Mouse (Mus musculus) forebrain, embryonic 16.5 days (tissue): Measurements from ENCODE around the gene Rasip1. TPM values are rescaled to one million over a fixed set of nuclear protein-coding genes. Genes with fewer than 3 reads are reported as not detected.

ENCODE experiments used
- ATAC-seq: fragments of 200-750 bp; cut with Nextera tagmentation; 2 replicates; pipeline ENCODE4 v1.8.0; 2017; ENCODE audit warnings: mild to moderate bottlenecking, moderate library complexity
- H3K27ac ChIP-seq: fragments of 300-500 bp; sonication (generic); 2 replicates; pipeline ENCODE4 v1.5.1; 2014; ENCODE audit warnings: low read length, control low read depth
- H3K27me3 ChIP-seq: fragments of 300-500 bp; sonication (generic); replicated peaks from 2 replicates; pipeline ENCODE4 v1.6.1; 2014; ENCODE audit warnings: low read length; ENCODE audit not compliant: control insufficient read depth, insufficient read depth
- H3K36me3 ChIP-seq: fragments of 300-500 bp; sonication (generic); 2 replicates; pipeline ENCODE4 v1.6.1; 2014; ENCODE audit not compliant: control insufficient read depth, insufficient read depth
- H3K4me1 ChIP-seq: fragments of 300-500 bp; sonication (generic); replicated peaks from 2 replicates; pipeline ENCODE4 v1.6.1; 2014; ENCODE audit warnings: low read length; ENCODE audit not compliant: control insufficient read depth, insufficient read depth
- H3K4me2 ChIP-seq: fragments of 300-500 bp; sonication (generic); 2 replicates; pipeline ENCODE4 v1.6.1; 2014; ENCODE audit warnings: mild to moderate bottlenecking, low read length, control low read depth
- H3K4me3 ChIP-seq: fragments of 300-500 bp; sonication (generic); replicated peaks from 2 replicates; pipeline ENCODE4 v1.5.1; 2014; ENCODE audit warnings: mild to moderate bottlenecking, low read length, control low read depth
- H3K9ac ChIP-seq: fragments of 300-500 bp; sonication (generic); replicated peaks from 2 replicates; pipeline ENCODE4 v1.6.1; 2014; ENCODE audit warnings: low read depth, low read length, control low read depth
- H3K9me3 ChIP-seq: fragments of 300-500 bp; sonication (generic); 2 replicates; pipeline ENCODE4 v1.6.1; 2016; ENCODE audit warnings: low read length; ENCODE audit not compliant: control insufficient read depth
- WGBS: fragments of 180-500 bp; shearing (Covaris S2); extraction: QIAGEN DNeasy Blood & Tissue Kit; methylation state at CpG from one replicate; pipeline ENCODE4 v1.1.7; 2014; 5-methylcytosine and 5-hydroxymethylcytosine counted together
- polyA plus RNA-seq: library from polyadenylated mRNA; unstranded; fragments of >200 nt; fragmentation: Nextera tagmentation; extraction: Ambion mirVana; gene quantifications from 2 replicates; pipeline ENCODE4 v1.2.1, GENCODE M21; 2015

Rasip1 gene
- polyA plus RNA-seq, 1 experiment from 2014 or later: 15.1 TPM

- WGBS: 85% methylated on average over 1 of the region's 1 CpGs
These were observed 31.2 kb upstream of the Rasip1 start for GRCm38 (mm10) chr7:45596107-45596506.

GRCm38 (mm10) chr7:45597013-45597412 lies 30.3 kb upstream of the Rasip1 start:
- no peaks in the 10 kb centered on the region for H3K9me3 ChIP-seq
- no peak overlapping the region for H3K27ac ChIP-seq
- no peaks in the 10 kb centered on the region for H3K27me3 ChIP-seq
- ATAC-seq: no peak
- no peak overlapping the region for H3K9ac ChIP-seq
- WGBS: 87% methylated on average over 5 of the region's 5 CpGs
- no peak overlapping the region for H3K4me3 ChIP-seq
- H3K4me2 ChIP-seq: no peak overlapping the region
- H3K4me1 ChIP-seq: no peaks in the 10 kb centered on the region
- no peaks in the 10 kb centered on the region for H3K36me3 ChIP-seq

More at GRCm38 (mm10) chr7:45596107-45596506, 31.2 kb upstream of the Rasip1 start:
- Histone ChIP-seq H3K27ac (no peak overlapping the region), H3K4me3 (no peak overlapping the region), H3K4me1 (no peaks in the 10 kb centered on the region), H3K9ac (no peak overlapping the region), H3K36me3 (no peaks in the 10 kb centered on the region), H3K27me3 (no peaks in the 10 kb centered on the region), H3K4me2 (no peak overlapping the region), H3K9me3 (no peaks in the 10 kb centered on the region)
- ATAC-seq: no peak

- WGBS: 90% methylated on average over 6 of the region's 6 CpGs
- no peaks in the 10 kb centered on the region for H3K4me1 ChIP-seq
- no peak overlapping the region for H3K4me2 ChIP-seq
- no peak overlapping the region for H3K27ac ChIP-seq
- no peak overlapping the region for H3K9ac ChIP-seq
- ATAC-seq: no peak
- no peaks in the 10 kb centered on the region for H3K9me3 ChIP-seq
- H3K4me3 ChIP-seq: no peak overlapping the region
- no peaks in the 10 kb centered on the region for H3K27me3 ChIP-seq
- H3K36me3 ChIP-seq: no peaks in the 10 kb centered on the region
These were observed 29.8 kb upstream of the Rasip1 start for GRCm38 (mm10) chr7:45597527-45597926.

DNA sequence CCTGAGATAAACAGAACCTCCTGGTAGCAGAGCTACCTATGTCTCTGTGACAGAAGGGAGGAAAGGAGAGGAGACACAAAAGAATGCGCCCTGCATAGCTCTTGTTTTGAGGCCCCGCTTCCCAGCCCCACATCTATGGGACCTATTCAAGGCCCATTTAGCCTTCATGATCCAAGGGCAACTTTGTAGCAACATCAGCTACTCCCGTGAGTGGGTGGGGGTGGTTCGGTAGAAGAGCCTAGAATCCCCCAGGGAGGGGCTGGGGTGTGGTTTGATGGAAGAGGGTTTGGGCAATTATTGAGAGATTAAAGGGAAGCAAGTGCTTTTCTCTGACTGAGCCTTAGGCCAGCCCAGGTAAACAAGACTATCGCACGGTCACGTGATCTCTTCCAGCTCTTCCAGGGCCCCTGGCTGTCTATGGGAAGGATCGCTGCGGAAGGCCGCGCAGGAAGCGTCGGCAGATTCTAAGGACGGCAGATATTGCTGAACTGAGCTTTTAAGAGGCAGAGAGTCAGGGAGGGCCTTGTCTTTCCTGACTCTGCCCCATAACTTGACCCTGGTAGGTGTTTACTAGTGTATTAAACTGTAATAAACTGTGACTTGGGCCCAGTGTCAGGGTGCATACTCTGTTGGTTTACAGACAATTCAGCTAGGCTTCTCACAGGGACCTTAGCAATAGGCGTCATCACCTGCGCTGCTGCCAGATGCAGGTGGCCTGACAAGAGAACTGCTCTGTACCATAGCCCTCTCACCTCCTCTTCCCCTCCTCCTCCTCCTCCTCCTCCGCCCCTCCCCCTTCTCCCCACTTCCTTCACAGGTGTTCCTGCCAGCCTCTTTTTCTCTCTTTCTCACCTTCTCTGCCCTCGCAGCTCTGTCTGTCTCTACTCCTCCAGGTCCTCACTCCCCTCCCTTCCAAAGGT lies 28.1 kb upstream of the Rasip1 start:
- H3K36me3 ChIP-seq: no peaks in the 10 kb centered on the region
- H3K4me1 ChIP-seq: no peaks in the 10 kb centered on the region
- no peak overlapping the region for H3K4me3 ChIP-seq
- H3K9me3 ChIP-seq: no peaks in the 10 kb centered on the region
- H3K4me2 ChIP-seq: no peak overlapping the region
- H3K27me3 ChIP-seq: no peaks in the 10 kb centered on the region
- no peak for ATAC-seq
- H3K9ac ChIP-seq: no peak overlapping the region
- 57% methylated on average over 18 of the region's 18 CpGs for WGBS
- H3K27ac ChIP-seq: no peak overlapping the region

DNA sequence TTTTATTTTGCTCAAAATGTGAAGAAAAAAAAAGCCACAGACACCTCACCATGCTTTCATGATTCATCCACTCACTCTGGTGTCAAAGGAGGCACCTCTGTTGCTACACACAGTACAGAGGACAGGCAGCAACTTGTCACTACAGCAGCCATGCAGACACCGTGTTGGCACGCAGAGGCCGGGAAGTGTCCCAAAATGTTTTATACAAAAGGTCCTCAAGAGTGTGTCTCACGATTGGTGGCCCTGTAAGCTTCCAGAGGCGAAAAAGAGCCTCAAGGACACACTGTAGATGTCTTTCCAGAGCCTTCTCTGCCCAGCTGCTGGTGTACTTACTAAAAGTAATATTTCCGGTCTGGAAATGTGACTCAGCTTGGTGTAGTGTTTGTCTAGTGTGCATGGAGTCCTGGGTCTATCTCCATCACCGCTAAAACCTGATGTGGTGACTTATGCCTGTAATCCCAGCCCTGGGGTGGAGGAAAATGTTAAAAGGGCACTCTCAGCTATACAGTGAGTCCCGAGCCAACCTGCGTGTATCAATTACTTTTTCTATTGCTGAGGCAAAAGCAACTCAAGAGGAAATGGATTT lies 21.5 kb upstream of the Rasip1 start:
- H3K27me3 ChIP-seq: no peaks in the 10 kb centered on the region
- WGBS: 78% methylated on average over 9 of the region's 9 CpGs
- ATAC-seq: no peak

DNA sequence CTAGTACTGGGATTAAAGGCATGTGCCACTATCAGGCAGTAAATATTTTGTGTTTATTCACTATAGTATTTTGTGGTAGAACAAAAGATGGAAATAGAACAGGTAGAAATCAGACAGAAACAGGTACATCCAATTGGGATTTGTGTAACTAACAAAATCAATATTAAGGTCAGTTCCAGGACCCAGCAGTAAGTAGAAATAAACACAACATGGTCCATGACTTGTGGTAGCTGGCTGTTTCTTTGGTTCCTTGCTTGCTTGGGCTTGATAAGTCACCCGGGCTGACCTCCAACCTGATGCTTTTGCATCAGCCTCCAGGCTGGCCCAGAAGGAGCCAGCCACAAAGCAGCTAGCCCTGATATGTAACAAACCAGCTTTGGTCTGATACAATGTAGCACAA lies 17.8 kb upstream of the Rasip1 start:
- Histone ChIP-seq H3K36me3 (no peaks in the 10 kb centered on the region), H3K4me3 (no peak overlapping the region), H3K4me1 (no peaks in the 10 kb centered on the region), H3K9me3 (no peaks in the 10 kb centered on the region), H3K27ac (no peak overlapping the region), H3K9ac (no peak overlapping the region), H3K27me3 (no peaks in the 10 kb centered on the region), H3K4me2 (no peak overlapping the region)
- WGBS: 73% methylated on average over 1 of the region's 1 CpGs
- no peak for ATAC-seq

More for the DNA sequence above, 21.5 kb upstream of the Rasip1 start:
- H3K4me3 ChIP-seq: no peak overlapping the region
- H3K9me3 ChIP-seq: no peaks in the 10 kb centered on the region
- H3K27ac ChIP-seq: no peak overlapping the region
- H3K36me3 ChIP-seq: no peaks in the 10 kb centered on the region
- no peak overlapping the region for H3K9ac ChIP-seq
- H3K4me1 ChIP-seq: no peaks in the 10 kb centered on the region
- H3K4me2 ChIP-seq: no peak overlapping the region

DNA sequence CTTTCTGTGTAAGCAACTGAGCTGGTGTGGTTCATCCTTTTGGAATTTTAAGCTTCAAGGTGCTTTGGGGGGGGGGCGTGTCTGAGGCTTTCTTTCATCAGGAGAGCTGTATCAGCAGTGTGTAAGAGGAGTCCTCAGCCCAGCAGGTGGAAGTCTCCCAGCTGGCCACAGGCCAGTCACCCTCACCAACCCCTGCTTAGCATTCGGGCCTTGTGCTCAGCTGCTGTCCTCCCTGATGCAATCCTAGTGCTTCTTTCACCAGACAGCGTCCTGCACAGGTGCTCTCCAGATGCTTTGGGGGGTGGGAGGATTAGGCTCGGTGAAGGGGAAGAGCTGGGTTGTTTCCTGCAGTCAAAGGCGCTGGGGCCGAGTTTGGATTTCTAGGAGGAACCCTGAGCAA lies 11.0 kb upstream of the Rasip1 start:
- Histone ChIP-seq H3K4me1 (peaks cover 3% of the 10 kb centered on the region; the same call in 1 of the 2 replicates), H3K27me3 (peaks cover 20% of the 10 kb centered on the region), H3K9me3 (no peaks in the 10 kb centered on the region), H3K4me2 (no peak overlapping the region), H3K9ac (no peak overlapping the region), H3K4me3 (no peak overlapping the region), H3K27ac (no peak overlapping the region), H3K36me3 (no peaks in the 10 kb centered on the region)
- ATAC-seq: no peak
- 17% methylated on average over 6 of the region's 6 CpGs for WGBS

- 7% methylated on average over 28 of the region's 31 CpGs for WGBS
- no peaks in the 10 kb centered on the region for H3K9me3 ChIP-seq
- peaks cover 20% of the 10 kb centered on the region for H3K27me3 ChIP-seq
- no peaks in the 10 kb centered on the region for H3K36me3 ChIP-seq
- no peak for ATAC-seq
- no peak within 1 kb of the TSS for H3K27ac ChIP-seq
- 0 out of 2 replicates have a peak within 1 kb of the TSS, but pooled peaks have one; percentile 3 for H3K4me3 ChIP-seq
- H3K4me1 ChIP-seq: peaks cover 3% of the 10 kb centered on the region; the same call in 1 of the 2 replicates
- H3K4me2 ChIP-seq: peak within 1 kb of the TSS; percentile 26
- 0 out of 2 replicates have a peak within 1 kb of the TSS, but pooled peaks have one; percentile 1 for H3K9ac ChIP-seq
These were observed 10.1 kb upstream of the Rasip1 start, which contains the start of gene Fut1 for GRCm38 (mm10) chr7:45617042-45617695. Fut1 (plus strand) TSS chr7:45617289.

DNA sequence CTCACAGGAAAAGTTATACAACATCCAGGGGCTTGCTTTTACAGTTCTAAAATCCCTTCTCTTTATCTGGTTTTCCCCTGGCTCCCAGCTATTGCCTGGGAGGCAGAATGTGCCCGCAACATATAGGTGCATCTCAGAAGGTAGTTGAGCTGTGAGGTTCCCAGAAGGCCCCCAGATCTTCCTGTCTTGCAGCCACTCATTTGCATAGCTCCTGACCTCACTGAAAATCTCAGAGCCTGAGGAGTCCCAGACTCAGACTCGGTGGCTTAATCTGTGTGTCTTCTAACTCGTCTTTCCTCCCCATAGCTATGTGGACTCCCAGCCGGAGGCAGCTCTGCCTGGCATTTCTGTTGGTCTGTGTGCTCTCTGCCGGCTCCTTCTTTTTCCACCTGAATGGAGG lies 9.0 kb upstream of the Rasip1 start:
- Histone ChIP-seq H3K4me2 (no peak overlapping the region), H3K4me3 (no peak overlapping the region), H3K27me3 (peaks cover 20% of the 10 kb centered on the region), H3K36me3 (no peaks in the 10 kb centered on the region), H3K4me1 (peaks cover 3% of the 10 kb centered on the region; the same call in 1 of the 2 replicates), H3K9ac (no peak overlapping the region), H3K9me3 (no peaks in the 10 kb centered on the region), H3K27ac (no peak overlapping the region)
- 80% methylated on average over 5 of the region's 5 CpGs for WGBS
- no peak for ATAC-seq
